Mouse (Mus musculus): ENCODE results near the gene Apol8. TPM values are rescaled to one million over a fixed set of nuclear protein-coding genes. Genes with fewer than 3 reads are reported as not detected.

The Apol8 gene
- 0.06 TPM in 1 of 2 replicates, not detected in the other for polyA plus RNA-seq (2015; fragmentation: Nextera tagmentation; extraction: Ambion mirVana)

DNA sequence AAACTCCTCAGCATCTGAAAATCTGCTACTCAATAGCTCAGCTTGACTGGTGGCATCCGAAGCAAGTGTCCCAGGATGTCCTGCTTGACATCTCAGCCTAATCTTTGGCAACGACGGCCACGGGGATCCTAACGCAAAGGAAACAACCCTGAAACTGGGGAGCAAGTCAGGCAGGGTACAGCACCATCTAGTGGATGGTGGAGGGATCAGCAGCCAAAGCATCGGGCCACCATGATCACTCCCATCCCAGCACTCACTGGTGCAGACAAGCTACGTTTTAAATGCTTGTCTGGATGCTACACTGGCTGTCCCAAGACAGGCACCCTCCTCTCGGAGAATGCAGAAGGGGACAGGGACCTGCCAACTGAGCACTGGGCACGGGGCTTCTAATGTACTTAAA is at the start of gene Apol8:
TSS of gene Apol8 (minus strand) at position 156 of the 400 bp plus-strand sequence.
- DNase-seq (ENCODE audit: low spot score): peak; percentile 75

- peak; percentile 74 for DNase-seq (ENCODE audit: low spot score)
Observed at GRCm38 (mm10) chr15:77805657-77806056, 48.9 kb upstream of the Apol8 start.

DNA sequence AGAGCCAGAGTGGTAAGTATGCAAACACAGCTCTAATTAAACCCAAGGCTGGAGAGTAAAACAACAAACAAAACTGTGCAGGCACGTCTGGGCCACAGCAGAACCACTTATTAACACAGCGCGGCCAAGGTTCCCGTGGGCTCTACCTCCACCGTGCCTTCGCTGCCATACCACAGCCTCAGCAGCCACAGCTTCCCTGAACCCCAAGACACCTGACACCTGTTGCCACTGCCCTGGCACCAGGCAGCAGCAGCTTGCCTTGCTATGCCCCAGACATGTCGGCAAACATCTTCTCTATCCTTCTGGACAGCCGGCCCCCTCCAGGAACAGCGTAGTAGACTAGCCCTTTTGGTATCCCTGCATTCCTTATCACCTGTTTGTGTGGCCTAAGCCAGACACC is 48.1 kb upstream of the Apol8 start:
- DNase-seq (ENCODE audit: low spot score): peak; percentile 67

GRCm38 (mm10) chr15:77804460-77804859 is 47.7 kb upstream of the Apol8 start:
- no peak for DNase-seq (ENCODE audit: low spot score)

DNA sequence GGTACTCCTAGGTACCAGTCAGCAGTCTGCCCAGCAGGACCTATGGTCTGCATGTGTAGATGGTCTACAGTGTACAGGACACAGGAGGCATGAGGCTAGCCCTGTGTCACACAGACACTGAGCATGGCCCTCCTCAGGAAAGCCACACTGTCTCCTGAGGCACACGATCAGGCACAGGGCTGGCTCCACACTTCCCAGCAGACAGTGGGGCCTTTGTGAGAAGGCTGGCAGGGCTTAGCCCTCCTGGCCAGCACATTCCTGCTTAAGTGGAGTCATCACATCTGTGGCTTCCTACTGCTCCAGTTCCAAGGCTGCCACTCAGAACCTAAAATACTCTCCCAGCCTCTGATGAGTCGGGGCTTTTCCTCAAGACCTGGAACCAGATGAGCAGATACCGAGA is 46.9 kb upstream of the Apol8 start:
- no peak for DNase-seq (ENCODE audit: low spot score)

DNA sequence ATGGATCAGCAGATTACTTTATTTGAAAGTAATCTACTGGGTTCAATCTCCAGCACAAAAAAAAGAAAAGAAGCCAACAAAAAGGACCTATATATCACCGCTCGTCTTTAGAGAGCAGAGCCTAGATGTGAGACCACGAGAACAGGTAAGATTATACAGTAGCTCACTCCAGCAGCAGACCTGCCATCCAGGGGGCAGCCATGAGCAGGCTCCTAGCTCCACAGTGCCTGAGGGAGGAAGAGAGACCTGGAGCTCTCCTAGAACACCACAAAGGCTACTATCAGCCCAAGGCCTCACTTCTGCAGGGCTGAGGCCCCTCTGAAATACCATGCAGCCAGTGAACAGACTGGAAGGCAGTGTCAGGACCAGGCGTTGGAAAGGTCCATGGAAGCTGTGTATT is 46.2 kb upstream of the Apol8 start:
- DNase-seq (ENCODE audit: low spot score): no peak

DNA sequence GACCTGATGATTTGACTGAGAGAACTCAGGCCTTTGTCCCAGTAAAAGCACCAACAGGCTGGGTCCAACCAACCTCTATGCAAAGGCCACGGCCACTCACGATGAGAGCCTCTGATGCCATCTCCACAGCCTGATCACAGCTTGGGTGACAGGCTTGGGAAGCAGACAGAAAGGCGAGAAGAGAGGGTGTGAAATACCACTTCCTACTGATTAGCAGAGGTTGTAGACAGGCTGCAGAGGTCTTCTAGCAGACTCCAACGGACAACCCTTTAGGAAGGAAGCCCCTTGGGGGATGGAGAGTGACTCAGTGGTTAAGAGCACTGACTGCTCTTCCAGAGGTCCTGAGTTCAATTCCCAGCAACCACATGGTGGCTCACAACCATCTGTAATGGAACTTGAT is 44.4 kb upstream of the Apol8 start:
- peak; percentile 15 for DNase-seq (ENCODE audit: low spot score)

DNA sequence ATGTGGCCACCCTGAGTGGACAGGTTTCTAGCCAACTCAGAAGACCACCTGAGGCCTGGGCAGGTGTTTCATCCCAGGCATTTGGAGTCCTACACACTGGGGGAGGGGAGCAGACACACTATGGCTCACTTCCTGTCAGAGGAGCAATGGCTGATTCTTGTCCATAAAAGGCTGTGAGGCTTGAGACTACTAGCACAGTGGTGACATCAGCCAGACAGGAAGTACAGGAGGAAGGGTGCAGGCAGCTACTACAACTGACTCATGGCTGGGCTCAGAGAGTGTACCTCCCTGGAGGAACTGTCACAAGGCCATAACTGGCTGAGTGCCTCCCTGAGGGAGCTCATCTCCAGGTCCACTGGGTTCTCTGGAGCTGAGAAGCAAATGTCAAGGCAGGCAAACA is 43.7 kb upstream of the Apol8 start:
- DNase-seq (ENCODE audit: low spot score): peak; percentile 89

GRCm38 (mm10) chr15:77799491-77800474 is 43.0 kb upstream of the Apol8 start:
- DNase-seq (ENCODE audit: low spot score): peak; percentile 44

- peak; percentile 77 for DNase-seq (ENCODE audit: low spot score)
Observed at GRCm38 (mm10) chr15:77798664-77799490, 42.1 kb upstream of the Apol8 start.

DNA sequence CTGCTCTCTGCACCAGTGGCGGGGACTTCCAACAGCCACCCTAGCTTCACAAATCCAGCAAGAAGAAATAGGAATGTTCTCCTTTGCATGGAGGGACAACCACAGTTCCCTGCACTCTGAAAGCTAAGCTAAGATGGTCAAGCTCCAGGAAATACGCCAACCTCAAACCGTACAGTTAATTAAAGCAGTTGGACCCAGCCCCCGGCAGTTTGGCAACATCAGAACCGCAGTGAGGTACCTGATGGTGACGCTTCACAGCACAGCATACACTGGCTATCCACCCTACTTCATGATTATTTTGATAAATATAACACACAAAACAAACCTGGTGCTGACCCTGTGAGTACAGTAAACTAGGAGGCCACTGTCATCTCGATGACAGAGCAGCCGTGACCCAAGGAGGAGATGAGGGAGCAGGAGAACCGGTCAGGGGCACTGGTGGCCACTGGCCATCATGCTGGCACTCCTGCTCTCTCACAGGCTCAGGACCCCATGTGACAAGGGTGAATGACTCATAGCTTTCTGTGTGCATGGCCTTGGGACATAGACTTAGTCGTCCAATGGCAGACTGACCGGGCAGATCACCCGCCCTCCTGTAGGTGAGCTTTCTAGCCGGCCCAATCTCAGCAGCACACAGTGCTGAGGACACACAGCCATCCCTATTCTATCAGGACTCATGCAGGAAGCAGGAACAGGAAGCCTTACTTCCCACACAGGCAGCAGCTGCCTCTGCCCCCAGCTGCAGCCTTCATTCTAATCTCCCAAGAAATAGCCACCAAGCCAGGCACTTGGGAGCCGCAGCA is 41.0 kb upstream of the Apol8 start:
- DNase-seq (ENCODE audit: low spot score): no peak

GRCm38 (mm10) chr15:77796409-77797035 is 39.7 kb upstream of the Apol8 start:
- DNase-seq (ENCODE audit: low spot score): no peak

DNA sequence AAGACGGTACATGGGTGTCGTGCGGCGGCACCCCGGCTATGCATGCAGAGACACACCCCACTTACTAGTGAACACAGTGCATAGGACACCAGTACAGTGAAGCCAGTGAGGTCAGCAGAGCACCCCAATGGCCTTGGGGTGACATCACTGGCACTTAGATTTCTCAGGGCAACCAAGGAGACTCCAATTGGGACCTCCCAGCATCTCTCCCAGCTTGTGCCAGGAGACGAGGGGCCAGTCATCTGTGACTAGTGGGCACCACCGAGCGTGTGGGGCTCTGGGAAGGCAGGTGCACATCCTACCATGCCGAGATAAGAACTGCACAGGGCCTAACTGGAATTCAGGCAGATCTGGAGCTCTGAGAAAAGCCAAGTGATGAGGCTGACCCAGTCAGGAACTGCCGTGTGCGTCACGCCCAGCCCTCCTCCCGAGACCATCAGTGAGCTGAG is 38.1 kb upstream of the Apol8 start:
- DNase-seq (ENCODE audit: low spot score): no peak

GRCm38 (mm10) chr15:77794138-77794907 is 37.5 kb upstream of the Apol8 start:
- DNase-seq (ENCODE audit: low spot score): no peak

- DNase-seq (ENCODE audit: low spot score): no peak
Observed at GRCm38 (mm10) chr15:77793554-77793953, 36.8 kb upstream of the Apol8 start.

DNA sequence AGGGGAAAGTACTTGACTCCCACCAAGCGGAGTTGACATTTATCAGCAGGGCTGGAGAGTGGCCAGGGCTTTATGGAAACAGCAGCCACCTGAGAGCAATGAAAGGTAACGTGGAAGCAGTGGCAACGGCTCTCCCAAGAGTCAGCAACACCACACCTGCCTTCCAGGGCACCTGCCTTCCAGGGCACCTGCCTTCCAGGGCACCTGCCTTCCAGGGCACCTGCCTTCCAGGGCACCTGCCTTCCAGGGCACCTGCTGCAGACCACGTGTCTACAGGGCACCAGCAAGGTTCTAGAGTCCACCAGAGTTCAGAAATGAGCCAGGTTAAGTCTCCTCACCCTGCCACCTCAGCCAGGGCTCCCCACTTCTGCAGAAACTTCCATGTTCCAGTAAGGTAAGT is 36.3 kb upstream of the Apol8 start:
- DNase-seq (ENCODE audit: low spot score): no peak

- DNase-seq (ENCODE audit: low spot score): no peak
Observed at GRCm38 (mm10) chr15:77792056-77792455, 35.3 kb upstream of the Apol8 start.

- DNase-seq (ENCODE audit: low spot score): no peak
Observed at GRCm38 (mm10) chr15:77790656-77791405, 34.0 kb upstream of the Apol8 start.

GRCm38 (mm10) chr15:77789186-77789585 is 32.4 kb upstream of the Apol8 start:
- no peak for DNase-seq (ENCODE audit: low spot score)

Data from thymus, postnatal 0 days (tissue).